Mouse (Mus musculus) gastrocnemius, postnatal 36 days (tissue): ENCODE results near the gene Smyd2. TPM values are rescaled to one million over a fixed set of nuclear protein-coding genes. Genes with fewer than 3 reads are reported as not detected.

Source experiments
- DNase-seq, 2 experiments: peaks; one replicate each; pipeline ENCODE4 v3.0.0; 2022
- intact Hi-C: fragments of 180-260 bp; cut with DNase I; formaldehyde crosslinking; loops from one replicate; pipeline ENCODE4 v1.15.1; 2025
- long read RNA-seq, 2 experiments: library from polyadenylated mRNA; stranded (forward); transcript quantifications; one replicate each; pipeline ENCODE4 v2.0.0; 2021
- total RNA-seq, 2 experiments: library from RNA; stranded (reverse); gene quantifications; 2 replicates each; pipeline ENCODE4 v1.2.3; 2021

Gene Smyd2
- 100 to 1,000 TPM; 276 to 290 TPM for total RNA-seq
- long read RNA-seq, experiment 1, transcript Smyd2-203 (2 exons, 489 nt), result minor isoform, 30 of 288 reads
- long read RNA-seq, experiment 1, transcript Smyd2-202 (6 exons, 1,077 nt), result minor isoform, 5 of 288 reads
- long read RNA-seq, experiment 1, transcript Smyd2-201 (12 exons, 1,680 nt), result major isoform, 178 of 288 reads
- long read RNA-seq, experiment 1, partial matches to known transcripts, result 25 of 288 reads
- long read RNA-seq, experiment 1, other reads (novel, unspliced or antisense), result 50 of 288 reads
- long read RNA-seq, experiment 2, transcript Smyd2-203 (2 exons, 489 nt), result minor isoform, 34 of 379 reads
- long read RNA-seq, experiment 2, transcript Smyd2-201 (12 exons, 1,680 nt), result major isoform, 262 of 379 reads
- long read RNA-seq, experiment 2, partial matches to known transcripts, result 29 of 379 reads
- long read RNA-seq, experiment 2, other reads (novel, unspliced or antisense), result 52 of 379 reads

DNA sequence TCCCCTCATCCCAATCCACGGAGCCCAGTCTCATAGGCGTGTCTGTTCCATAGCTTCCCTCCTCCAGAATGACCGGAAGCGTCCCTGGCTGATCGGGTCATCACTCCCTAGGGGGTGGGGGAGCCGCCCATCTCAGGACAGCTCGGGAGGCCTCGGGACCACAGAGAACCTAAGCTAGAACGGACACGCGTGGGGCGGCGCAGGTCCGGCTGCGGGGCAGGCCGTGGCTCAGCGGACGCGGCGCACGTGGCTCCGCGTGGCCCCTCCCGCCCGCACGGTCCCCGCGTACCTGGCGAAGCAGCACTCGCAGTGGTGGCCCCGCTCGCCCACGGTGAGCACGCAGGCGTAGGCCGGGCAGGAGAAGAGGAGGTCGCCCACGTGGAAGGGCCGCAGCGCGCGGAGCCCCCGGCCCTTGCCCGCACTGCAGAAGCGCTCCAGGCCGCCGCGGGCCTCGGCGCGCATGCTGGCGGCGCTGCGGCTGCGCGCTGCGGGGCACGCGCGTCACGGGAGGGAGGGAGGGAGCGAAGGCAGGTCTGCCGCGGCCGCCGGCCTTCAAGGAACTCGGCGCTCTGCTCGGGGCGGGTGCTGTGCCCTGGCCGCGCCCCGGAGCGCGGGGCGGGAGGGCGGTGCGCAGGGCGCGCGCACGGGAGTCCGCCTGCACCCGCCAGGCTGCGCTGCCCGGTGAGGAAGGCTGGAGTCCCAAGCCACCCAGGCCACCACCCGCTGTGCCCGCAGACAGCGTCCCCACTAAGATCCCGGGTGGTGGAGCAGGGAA lies at the start of gene Smyd2:
Smyd2 (minus strand) TSS at position 546 of the 775 bp plus-strand sequence.
- intact Hi-C loops, result loop anchor here (1.0 kb wide), 1 partner anchor 20 kb away; no protein-coding TSS in a partner anchor
- DNase-seq, result peak; percentile 55 to 58

DNA sequence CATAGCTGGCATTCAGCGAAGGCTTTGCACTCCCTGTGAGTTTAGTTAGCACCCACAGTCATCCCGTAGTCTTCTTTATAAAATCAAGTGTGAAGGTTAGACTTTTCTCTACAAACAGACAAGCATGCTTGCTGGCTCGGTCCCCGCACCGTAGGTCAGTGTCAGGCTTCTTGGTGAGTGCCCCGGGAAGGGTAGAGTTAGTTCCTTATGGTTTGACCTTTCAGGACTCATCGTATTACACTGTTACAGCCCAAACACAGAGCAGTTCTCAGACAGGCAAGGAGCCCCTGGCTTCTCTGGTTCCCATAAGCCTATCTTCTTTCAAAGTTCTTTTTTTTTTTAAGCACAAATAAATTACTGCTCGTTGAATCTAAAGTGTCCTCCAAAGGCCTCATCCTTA lies 48.2 kb upstream of the Smyd2 start:
- intact Hi-C loops, result no loop called here
- peak in 1 of 2 experiments; percentile 15 for DNase-seq

DNA sequence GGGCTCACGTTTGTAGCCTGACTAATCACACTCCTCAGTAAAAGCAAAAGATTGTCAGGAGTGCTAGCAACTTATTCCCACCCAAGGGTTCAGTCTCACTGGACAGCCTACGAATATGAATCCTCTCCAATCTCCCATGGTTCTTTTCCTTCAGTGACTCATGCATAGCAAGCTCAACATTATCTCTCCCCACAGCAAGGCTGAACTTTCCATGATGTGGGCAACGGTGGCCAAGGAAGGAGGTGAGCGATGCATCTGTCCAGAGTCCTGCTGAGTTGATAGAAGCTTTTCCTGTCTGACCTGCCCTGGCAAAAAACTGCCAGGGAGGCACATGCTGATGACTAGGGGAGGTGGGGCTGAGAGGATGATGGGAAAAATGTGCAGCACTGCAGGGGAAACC lies 45.9 kb upstream of the Smyd2 start:
- intact Hi-C loops, result no loop called here
- DNase-seq, result no peak

DNA sequence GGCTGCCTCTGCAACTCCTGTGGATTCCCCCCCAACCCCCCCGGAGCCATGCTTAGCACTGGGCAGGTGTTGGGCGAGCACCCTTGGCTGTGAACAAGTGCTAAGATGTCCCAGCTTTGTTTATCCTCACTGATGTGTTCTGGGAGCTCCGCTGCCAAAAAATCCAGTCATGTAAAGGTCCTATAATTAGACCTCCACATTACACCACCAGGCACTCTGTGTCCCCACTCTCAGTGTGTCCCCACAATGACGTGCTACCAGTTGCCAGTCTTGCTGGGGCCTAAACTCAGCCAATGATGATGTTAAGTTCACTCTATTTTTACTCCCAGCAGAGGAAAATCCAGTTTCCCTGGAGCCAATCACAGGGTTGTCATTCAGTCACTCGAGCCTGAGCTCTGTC lies 38.3 kb upstream of the Smyd2 start:
- intact Hi-C loops, result no loop called here
- peak in 1 of 2 experiments; percentile 36 for DNase-seq

DNA sequence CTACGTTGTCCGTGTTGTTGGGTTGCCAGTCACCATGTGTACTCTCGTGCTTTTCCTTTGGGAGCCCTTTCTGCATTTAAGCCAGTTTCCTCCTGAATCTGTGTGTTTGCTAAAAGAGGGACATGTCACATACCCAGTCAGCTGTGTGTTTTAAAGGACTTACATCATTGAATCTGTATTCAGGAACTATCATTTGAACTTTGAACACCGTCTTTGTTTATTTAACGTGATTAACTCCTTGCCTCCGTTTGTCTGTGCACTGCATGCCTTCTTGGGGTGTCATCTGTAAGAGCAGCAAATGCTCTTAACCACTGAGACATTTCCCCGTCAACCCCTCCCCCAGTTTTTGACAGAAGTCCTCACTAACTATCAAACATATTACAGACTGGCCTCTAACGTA lies 37.6 kb upstream of the Smyd2 start:
- DNase-seq, result no peak
- intact Hi-C loops, result no loop called here

DNA sequence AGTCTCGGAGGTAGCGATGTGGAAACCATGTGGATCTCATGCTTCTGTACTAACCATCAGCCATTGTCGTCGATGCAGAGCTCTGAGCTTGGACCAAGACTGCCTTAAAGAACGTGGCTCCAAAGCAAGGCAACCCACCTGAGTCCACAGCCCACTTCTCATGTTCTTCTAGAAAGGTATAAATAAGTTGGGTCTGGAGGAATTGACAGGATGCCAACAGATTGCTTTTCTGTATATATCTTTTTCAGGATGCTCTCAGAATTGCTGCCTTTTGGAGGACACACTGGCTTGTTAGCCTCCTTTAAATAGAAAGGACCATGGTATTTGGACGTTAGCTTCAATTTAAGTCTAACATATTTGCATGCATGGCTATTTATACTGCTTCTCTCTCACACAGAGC lies 29.7 kb upstream of the Smyd2 start:
- intact Hi-C loops, result no loop called here

DNA sequence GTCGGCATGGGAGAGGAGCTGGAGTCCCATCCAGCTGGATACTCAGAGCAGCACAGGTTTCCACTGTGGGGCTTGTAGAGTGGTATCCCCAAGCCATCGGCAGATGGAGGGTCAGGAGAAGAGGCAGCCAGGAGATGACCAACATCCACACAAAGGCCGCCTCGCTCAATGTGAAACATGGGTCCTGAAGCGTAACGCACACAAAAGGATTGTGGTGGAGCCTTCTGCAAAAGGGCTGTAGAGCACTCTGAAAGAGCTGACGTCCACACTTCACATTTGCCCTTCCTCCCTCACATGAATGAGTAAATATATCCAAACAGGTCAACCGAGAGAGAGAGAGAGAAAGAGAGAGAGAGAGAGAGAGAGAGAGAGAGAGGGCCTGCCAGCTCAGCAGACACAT lies 25.2 kb upstream of the Smyd2 start:
- intact Hi-C loops, result no loop called here
- DNase-seq, result no peak

More for the DNA sequence above, 29.7 kb upstream of the Smyd2 start:
- DNase-seq, result no peak

DNA sequence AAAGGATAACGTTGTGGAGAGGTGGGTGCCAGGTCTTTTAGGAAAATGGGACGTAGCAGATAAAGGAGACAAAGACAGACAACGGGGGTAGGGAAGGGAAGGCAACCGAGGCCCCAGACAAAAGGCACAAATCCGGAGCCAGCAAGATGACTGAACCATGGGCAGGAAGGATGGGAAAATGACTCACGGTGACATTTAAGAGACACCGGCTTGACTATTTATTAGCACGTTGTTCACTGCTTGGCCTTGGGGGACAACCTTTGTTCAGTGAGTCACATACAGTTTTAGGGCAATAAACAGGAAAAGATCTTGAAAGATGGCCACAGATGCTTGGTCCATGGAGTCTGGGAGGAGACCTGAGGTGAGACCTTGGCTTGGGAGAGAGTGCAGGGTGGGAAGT lies 24.0 kb upstream of the Smyd2 start:
- intact Hi-C loops, result no loop called here
- DNase-seq, result no peak

DNA sequence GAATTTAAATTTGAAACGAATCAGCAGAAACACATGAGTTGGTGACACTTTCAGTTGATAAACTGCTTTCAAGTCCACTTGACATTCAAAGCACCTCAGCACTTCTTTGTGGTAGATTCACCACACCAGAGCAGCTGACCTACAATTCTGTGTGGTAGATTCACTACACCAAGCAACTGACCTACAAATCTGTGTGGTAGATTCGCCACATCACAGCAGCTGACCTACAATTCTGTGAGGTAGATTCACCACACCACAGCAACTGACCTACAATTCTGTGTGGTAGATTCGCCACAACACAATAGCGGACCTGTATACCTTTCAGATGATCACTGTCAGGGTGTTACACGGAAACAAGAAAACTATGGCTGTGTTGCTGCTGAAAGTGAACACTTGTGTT lies 19.6 kb upstream of the Smyd2 start:
- DNase-seq, result no peak
- intact Hi-C loops, result no loop called here

DNA sequence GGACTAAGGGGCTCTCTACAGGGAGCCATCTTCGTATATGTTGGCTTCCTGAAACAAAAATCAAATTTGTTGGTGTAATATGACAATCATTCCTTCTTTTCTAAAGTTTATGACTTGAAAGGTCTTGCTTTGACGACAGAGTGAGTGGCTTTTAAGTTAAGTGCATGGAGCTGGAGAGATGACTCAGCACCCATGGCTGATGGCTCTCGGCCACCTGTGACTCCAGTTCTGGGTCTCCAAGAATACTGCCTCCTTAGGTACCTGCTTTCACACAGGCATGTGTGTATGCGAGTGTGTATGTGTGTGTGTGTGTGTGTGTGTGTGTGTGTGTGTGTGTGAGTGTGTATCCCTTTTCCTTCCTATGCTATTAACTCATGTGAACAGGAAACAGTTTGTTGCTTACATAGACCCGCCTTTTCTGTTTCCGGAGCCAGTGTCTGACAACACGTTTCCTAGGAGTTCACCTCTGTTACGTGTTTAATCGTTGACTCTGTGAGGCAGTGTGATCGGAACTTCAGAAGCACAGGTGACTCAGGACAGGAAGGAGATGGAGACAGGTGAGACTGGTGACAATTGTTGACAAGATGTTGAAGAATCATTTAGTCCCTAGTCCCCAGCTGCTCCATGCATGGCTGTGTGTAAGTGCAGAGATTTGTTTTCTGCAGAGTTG lies 14.4 kb upstream of the Smyd2 start:
- intact Hi-C loops, result no loop called here
- DNase-seq, result no peak

DNA sequence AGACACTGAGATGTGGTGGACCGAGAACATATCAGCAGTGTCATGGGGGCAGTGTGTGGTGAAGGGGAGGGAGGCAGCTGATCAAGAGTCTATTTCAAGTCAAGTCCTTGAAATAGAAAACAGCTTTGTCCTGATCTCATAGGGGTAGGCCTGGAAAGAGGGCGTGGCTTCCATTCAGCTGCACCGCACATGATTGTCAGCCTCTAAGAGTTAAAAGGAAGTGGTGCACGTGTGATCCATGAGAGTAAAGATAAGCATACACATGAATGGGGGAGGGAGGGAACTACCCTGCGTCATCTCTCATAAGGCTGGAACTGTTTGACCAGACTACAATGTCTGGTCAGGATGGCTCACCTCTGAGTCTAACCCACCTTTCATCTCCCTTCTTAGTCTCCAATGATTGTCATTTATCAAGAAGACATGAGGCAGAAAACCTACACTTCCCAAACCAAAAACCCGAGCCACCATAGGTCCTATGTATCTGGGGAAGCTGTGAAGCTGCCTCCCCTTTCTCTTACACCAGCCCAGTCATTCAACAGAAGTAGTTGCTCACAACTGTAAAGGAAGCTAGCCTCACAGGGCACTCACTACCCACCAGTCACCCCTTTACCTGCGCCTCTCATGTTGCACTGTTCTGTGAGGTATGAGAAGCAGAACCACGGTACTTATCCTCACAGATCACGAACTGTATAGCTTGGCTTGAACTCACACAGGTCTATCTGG lies 11.5 kb upstream of the Smyd2 start:
- no peak for DNase-seq
- intact Hi-C loops, result loop anchor here (5.0 kb wide), 1 partner anchor 236 kb away; no protein-coding TSS in a partner anchor

DNA sequence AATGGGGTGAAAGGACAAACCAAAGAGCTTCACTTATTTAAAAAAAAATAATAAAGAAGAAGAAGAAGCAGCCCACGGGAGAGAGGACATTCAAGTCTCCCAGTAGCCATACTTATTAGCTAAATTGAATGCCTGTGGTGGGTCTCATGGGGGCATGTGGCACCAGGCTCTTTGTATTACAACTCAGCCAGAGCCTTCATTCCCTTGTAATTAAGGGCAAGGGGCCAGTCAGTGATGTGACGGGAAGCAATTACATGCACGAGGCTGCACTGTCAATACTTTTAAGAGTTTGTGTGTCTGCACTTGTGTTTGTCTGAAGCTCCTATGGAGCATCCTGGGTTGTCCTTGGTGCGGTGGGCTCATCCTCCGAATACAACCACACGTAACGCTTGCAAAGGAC lies 10.8 kb upstream of the Smyd2 start:
- intact Hi-C loops, result loop anchor here (5.0 kb wide), 1 partner anchor 236 kb away; no protein-coding TSS in a partner anchor
- DNase-seq, result no peak

DNA sequence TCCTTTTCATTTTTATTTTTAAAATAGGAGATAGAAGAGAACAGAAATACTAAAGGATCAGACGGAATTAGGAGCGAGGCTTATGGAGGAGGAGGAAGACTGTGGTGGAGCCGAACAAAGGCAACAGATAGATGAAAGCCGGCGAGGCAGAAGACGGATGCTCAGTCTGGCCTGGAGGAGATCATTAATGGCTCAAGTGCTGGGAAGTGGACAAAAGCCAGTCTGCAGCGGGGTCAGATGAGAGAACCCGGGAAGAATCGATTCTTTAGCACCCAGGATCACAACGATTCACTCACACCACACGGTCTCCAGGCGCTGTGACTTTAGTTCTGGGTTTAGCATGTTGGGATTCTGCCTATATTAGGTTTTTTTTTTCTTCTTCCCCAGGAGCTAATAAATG lies 10.0 kb upstream of the Smyd2 start:
- no peak for DNase-seq
- intact Hi-C loops, result loop anchor here (5.0 kb wide), 1 partner anchor 235 kb away; no protein-coding TSS in a partner anchor

DNA sequence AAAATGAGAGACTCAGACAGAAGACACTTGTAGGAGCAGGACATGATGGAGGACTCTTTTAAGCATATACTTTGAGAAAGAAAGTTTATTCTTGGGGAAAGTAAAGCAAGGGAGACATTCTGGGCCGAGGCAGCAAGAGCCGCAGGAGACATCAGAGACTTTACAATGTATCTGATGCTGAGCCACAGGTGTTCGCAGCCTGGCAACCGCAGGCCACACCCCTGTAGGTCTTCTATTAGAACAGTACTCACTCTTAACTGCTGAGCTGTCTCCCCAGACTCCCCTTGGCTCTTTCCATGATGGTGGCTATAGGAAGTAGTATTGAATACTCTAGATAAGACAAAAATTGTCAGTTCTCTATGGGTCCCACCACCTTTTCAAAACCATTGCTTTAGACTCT lies 7.7 kb upstream of the Smyd2 start:
- intact Hi-C loops, result loop anchor here (2.0 to 5.0 kb wide), 2 partner anchors 47 to 233 kb away; no protein-coding TSS in a partner anchor

DNA sequence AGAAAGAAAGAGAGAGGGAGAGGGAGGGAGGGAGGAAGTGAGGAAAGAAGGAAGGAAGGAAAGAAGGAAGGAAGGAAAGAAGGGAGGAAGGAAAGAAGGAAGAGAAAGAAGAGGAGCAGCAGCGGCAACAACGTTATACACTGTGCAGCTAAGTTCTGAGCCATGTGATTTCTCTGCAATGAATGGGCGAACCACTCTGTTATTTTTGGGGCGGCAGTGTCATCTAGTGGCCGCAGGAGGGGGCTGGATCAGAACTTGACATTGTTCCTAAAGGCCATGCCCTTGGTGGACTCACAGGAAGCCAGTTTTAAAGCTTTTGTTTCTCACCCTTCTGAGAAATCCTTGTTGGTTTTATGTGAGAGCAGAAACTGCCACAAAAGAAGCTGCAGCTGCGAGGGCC lies 5.5 kb upstream of the Smyd2 start:
- intact Hi-C loops, result loop anchor here (2.0 kb wide), 1 partner anchor 41 kb away; no protein-coding TSS in a partner anchor

More for the DNA sequence above, 7.7 kb upstream of the Smyd2 start:
- no peak for DNase-seq

DNA sequence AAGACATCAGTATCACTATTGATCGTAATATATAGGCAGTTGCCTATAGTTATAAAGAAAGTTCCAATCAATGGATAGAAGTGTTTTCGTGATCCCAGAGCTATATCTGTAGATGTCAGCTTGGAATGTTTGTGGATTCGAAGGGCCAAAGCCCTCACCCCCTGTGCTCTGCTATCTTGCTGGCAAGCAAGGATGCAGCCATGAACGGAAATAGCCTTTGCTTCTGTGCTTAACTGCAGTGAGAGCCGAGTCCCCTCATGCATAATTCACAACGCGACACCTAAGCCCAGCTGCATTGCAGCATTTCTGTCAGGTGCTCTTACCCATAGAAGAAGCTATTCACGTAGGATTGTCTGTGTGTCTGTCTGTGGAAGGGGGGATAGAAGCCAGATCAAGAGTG lies 4.1 kb upstream of the Smyd2 start:
- DNase-seq, result no peak
- intact Hi-C loops, result loop anchor here (2.0 kb wide), 1 partner anchor 39 kb away; no protein-coding TSS in a partner anchor

More for the DNA sequence above, 5.5 kb upstream of the Smyd2 start:
- DNase-seq, result peak; percentile 50 to 56

DNA sequence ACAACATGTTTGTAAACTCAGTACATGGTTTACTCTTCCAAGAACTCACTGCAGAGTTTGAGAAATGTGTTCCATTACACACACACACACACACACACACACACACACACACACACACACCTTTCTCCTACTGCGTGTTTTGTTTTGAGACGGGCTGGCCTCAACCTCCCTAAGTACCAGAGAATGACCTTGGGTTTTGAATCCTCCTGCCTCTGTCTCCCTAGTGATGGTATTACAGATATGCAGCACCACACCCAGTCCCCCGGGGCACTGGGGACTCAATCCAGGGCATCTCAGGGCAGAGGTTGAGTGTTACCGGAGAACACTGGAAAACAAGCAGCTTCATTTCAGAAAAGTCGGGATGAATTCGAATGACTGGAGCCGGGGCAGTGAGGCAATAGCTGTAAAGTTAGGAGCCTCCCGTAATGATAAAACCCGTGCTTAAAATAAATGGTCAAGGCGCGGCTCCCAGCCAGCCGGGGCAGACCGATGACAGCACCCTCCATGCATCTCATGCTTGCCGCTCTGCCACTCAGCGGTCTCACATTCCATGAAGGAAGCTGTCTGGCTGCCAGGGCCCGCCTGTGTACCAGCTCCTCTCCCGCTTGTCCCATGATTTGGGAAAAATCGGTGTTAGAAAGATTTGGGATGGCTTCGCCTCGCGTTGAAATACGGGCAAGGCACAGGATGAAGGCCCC lies 1.9 kb upstream of the Smyd2 start:
- peak; percentile 57 to 73 for DNase-seq
- intact Hi-C loops, result loop anchor here (2.0 kb wide), 1 partner anchor 29 kb away; no protein-coding TSS in a partner anchor

DNA sequence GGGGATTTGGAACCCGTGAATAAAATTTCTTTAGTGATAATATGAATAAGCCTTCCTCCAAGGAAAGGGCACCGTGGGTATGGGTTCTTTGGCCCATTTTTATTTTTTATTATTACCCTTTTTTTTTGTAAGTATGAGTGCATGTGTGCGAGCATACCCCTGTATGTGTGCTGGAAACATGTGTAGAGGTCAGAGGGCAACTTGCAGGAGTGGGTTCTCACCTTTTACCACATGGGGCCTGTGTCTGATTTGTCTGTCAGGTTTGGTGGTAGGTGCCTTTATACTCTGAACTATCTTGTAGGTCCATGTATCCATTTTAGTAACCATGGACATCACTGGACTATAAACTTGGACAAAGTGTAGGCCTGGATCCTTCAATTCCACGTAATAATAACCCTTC lies 994 bp upstream of the Smyd2 start:
- DNase-seq, result no peak
- intact Hi-C loops, result no loop called here

DNA sequence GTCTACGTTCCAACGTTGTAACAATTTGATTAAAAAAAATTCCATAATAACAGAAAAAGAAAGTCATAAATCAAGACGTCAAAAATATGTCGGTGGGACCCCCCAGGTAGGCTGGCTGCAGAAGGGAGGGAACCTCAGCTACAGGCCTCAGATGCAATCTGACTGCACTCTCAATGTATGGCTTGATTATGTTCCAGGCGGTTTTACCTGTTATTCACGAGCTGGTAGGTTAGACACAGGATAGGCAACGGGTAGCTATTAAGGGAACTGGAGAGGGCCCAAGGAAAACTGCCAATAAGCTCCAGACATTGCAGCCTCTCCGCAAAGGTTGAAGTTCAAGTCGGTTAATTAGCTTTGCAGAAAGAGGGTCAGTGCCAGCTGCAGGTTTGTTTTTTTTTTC lies 558 bp upstream of the Smyd2 start:
- intact Hi-C loops, result loop anchor here (1.0 kb wide), 1 partner anchor 20 kb away; no protein-coding TSS in a partner anchor
- no peak for DNase-seq

DNA sequence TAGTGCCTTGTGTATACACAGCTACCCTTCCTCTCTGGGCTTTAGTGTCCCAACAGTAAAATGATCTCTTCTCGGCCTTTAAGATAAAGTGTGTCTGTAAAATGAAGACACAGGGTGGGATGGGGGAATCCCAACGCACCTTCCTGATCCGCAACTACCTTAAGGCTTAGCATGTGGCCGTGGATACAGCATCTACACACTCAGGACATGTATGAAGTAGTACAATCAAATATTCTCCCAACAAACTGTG lies 670 bp downstream of the Smyd2 start:
- intact Hi-C loops, result no loop called here
- no peak for DNase-seq
